Mouse (Mus musculus) midbrain, embryonic 12.5 days (tissue): ENCODE data around the gene Heg1. TPM values are rescaled to one million over a fixed set of nuclear protein-coding genes. Genes with fewer than 3 reads are reported as not detected.

ENCODE experiments used
- ATAC-seq: fragments of 200-750 bp; cut with Nextera tagmentation; 2 replicates; pipeline ENCODE4 v1.8.0; 2017; ENCODE audit warnings: low read depth, moderate TSS enrichment, moderate library complexity; ENCODE audit not compliant: low FRiP score
- H3K27ac ChIP-seq: fragments of 300-500 bp; sonication (generic); replicated peaks from 2 replicates; pipeline ENCODE4 v1.5.1; 2016; ENCODE audit warnings: mild to moderate bottlenecking
- H3K27me3 ChIP-seq: fragments of 300-500 bp; sonication (generic); 2 replicates; pipeline ENCODE4 v1.6.1; 2016; ENCODE audit warnings: mild to moderate bottlenecking
- H3K36me3 ChIP-seq: fragments of 300-500 bp; sonication (generic); 2 replicates; pipeline ENCODE4 v1.6.1; 2016
- H3K4me1 ChIP-seq: fragments of 300-500 bp; sonication (generic); 2 replicates; pipeline ENCODE4 v1.6.1; 2016
- H3K4me2 ChIP-seq: fragments of 300-500 bp; sonication (generic); replicated peaks from 2 replicates; pipeline ENCODE4 v1.6.1; 2016; ENCODE audit warnings: mild to moderate bottlenecking, moderate library complexity
- H3K4me3 ChIP-seq: fragments of 300-500 bp; sonication (generic); 2 replicates; pipeline ENCODE4 v1.5.1; 2016; ENCODE audit warnings: mild to moderate bottlenecking
- H3K9ac ChIP-seq: fragments of 300-500 bp; sonication (generic); replicated peaks from 2 replicates; pipeline ENCODE4 v1.6.1; 2016; ENCODE audit warnings: mild to moderate bottlenecking, moderate library complexity
- H3K9me3 ChIP-seq: fragments of 300-500 bp; sonication (generic); 2 replicates; pipeline ENCODE4 v1.6.1; 2016; ENCODE audit warnings: mild to moderate bottlenecking
- WGBS: fragments of 180-500 bp; shearing (Covaris S2); methylation state at CpG from one replicate; pipeline ENCODE4 v1.1.7; 2016; 5-methylcytosine and 5-hydroxymethylcytosine counted together
- polyA plus RNA-seq: library from polyadenylated mRNA; unstranded; fragments of >200 nt; fragmentation: Nextera tagmentation; extraction: Ambion mirVana; gene quantifications from 2 replicates; pipeline ENCODE4 v1.2.1, GENCODE M21; 2016

Heg1 gene
- polyA plus RNA-seq, 1 experiment from 2014 or later, result 34.1 TPM

DNA sequence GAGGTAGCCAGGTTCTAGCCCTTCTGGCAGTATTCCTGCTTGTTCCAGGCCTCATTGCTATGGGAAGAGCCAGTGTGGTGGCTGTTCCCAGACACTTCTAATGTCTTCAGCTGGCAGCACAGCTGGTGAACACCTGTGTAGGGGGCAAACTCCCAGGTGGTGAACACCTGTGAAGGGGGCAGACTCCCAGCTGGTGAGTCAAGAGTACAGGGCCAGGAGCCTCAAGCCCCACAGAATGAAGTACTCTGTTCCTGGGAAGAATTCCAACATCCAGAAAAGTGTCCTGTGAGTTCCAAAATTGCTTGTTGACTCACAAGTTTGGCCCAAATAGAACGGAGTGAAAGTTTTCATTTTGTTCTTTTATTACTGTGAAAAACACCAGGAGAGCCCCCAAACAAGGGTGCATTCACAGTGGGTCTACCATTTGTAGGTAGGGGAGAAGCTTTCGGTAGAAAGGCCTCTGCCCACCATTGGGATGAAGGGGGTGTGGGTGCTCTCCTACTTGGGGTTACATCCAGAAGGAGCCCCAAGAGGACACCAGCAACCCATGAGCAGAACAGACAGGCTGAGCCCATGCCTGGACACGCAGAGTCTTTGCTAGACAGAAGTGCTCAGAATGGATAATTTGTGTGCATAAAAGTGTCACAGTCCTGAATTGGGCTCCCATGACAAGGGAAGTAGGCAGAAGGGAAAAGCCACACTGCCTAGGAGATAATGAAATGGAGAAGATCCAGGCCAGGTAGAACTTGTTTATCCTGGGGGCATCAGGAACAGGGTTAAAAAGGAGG, 84.5 kb downstream of the Heg1 start:
- Histone ChIP-seq H3K9me3 (no peaks in the 10 kb centered on the region), H3K4me1 (peaks cover 16% of the 10 kb centered on the region), H3K27ac (no peak overlapping the region), H3K36me3 (peaks cover 14% of the 10 kb centered on the region), H3K9ac (no peak overlapping the region), H3K4me2 (no peak overlapping the region), H3K27me3 (no peaks in the 10 kb centered on the region), H3K4me3 (no peak overlapping the region)
- no peak for ATAC-seq
- WGBS, result 92% methylated on average over 3 of the region's 3 CpGs

DNA sequence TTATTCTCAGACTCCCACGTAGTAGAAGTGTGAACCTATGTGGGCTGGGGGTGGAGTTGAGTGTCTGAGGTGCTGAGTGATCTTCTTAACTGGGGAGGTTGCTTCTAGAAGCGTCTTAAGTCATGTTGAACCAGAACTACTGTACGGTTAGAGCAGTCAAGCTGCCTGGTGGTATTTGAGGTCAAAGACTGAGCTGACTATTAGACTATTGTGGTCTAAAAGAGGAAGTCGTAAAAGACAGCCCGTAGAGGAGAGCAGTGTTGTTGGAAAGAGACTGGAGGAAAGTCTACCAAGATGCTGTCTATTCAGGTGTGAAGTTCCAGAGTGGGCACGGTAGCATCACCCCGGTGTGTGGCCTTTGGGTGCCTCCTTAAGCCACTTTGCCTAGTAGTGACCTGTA, 85.7 kb downstream of the Heg1 start:
- ATAC-seq, result no peak
- H3K4me3 ChIP-seq, result no peak overlapping the region
- H3K9me3 ChIP-seq, result no peaks in the 10 kb centered on the region
- 90% methylated on average over 7 of the region's 7 CpGs for WGBS
- no peaks in the 10 kb centered on the region for H3K27me3 ChIP-seq
- peaks cover 5% of the 10 kb centered on the region for H3K4me1 ChIP-seq
- no peak overlapping the region for H3K27ac ChIP-seq
- H3K9ac ChIP-seq, result no peak overlapping the region
- peaks cover 14% of the 10 kb centered on the region for H3K36me3 ChIP-seq
- H3K4me2 ChIP-seq, result no peak overlapping the region

DNA sequence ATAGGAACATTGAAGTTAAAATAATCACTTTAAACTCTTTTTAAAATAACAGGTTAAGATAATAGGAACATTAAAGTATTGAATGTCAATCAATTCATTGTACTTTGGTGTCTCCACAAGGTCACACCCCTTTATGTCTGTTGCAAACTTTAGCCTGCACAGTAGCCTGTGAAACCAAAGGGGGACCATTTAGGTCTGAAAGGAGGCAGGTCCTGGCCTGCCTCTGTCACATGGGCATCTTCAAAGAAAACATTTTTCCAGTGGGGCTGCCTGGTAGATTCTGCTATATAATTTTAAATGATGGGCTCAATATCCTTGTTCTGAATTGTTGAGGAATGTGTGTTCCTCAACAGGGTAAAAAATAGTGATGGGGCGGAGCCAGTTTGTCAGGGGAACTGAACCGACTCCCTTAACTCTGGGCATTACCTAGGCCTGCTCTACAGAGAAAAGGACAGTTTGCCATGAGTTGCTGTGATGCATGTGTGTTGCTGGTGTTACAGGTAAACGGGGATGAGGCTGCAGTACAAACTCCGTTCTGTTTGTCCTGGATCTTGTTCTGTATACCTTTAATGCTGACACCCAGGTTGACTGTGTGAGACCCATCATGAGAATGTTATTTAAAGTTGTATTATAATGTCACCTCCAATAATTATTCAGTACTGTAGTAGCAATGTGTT, 86.7 kb downstream of the Heg1 start:
- WGBS, result 90% methylated on average over 4 of the region's 4 CpGs
- Histone ChIP-seq H3K27ac (no peak overlapping the region), H3K9me3 (no peaks in the 10 kb centered on the region), H3K9ac (no peak overlapping the region), H3K36me3 (peaks cover 14% of the 10 kb centered on the region), H3K4me1 (no peaks in the 10 kb centered on the region), H3K27me3 (no peaks in the 10 kb centered on the region), H3K4me3 (no peak overlapping the region), H3K4me2 (no peak overlapping the region)
- no peak for ATAC-seq

DNA sequence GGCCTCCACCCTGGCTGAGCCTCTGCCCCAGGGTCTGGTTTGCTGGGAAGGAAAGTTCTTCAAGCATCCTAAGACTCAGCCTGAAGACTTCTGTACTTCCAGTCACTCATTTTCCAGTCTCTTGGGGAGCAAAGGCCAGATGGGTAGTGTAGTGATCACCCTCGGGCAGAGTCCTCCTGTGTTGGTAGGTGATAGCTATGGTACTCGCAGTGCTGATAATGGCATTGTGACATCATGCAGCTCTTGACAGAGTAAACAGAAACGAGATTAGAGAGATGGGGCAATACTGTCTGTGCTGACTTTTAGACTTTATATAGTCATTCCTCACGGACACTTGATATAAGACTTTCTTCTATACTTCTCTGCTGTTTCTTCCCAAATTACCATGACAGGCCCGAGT, 88.6 kb downstream of the Heg1 start:
- H3K9ac ChIP-seq, result no peak overlapping the region
- no peak overlapping the region for H3K4me3 ChIP-seq
- 0 out of 2 replicates have a peak, but pooled peaks cover 1% of the 10 kb centered on the region for H3K36me3 ChIP-seq
- no peaks in the 10 kb centered on the region for H3K4me1 ChIP-seq
- ATAC-seq, result no peak
- H3K9me3 ChIP-seq, result no peaks in the 10 kb centered on the region
- H3K4me2 ChIP-seq, result no peak overlapping the region
- no peak overlapping the region for H3K27ac ChIP-seq
- H3K27me3 ChIP-seq, result no peaks in the 10 kb centered on the region
- 87% methylated on average over 5 of the region's 5 CpGs for WGBS

- Histone ChIP-seq H3K27me3 (no peaks in the 10 kb centered on the region), H3K4me1 (no peaks in the 10 kb centered on the region)
- WGBS, result 85% methylated on average over 3 of the region's 3 CpGs
These were observed 90.8 kb downstream of the Heg1 start for GRCm38 (mm10) chr16:33774972-33775371.

GRCm38 (mm10) chr16:33775733-33776335, 91.7 kb downstream of the Heg1 start:
- Histone ChIP-seq H3K27me3 (no peaks in the 10 kb centered on the region), H3K4me2 (no peak overlapping the region), H3K4me3 (no peak overlapping the region), H3K36me3 (no peaks in the 10 kb centered on the region), H3K4me1 (no peaks in the 10 kb centered on the region), H3K9me3 (no peaks in the 10 kb centered on the region), H3K27ac (no peak overlapping the region), H3K9ac (no peak overlapping the region)
- no peak for ATAC-seq
- 97% methylated on average over 1 of the region's 1 CpGs for WGBS

More at GRCm38 (mm10) chr16:33774972-33775371, 90.8 kb downstream of the Heg1 start:
- Histone ChIP-seq H3K36me3 (no peaks in the 10 kb centered on the region), H3K4me3 (no peak overlapping the region), H3K9ac (no peak overlapping the region), H3K4me2 (no peak overlapping the region), H3K27ac (no peak overlapping the region), H3K9me3 (no peaks in the 10 kb centered on the region)
- ATAC-seq, result no peak

GRCm38 (mm10) chr16:33776766-33777529, 92.8 kb downstream of the Heg1 start:
- ATAC-seq, result no peak
- 85% methylated on average over 7 of the region's 7 CpGs for WGBS

DNA sequence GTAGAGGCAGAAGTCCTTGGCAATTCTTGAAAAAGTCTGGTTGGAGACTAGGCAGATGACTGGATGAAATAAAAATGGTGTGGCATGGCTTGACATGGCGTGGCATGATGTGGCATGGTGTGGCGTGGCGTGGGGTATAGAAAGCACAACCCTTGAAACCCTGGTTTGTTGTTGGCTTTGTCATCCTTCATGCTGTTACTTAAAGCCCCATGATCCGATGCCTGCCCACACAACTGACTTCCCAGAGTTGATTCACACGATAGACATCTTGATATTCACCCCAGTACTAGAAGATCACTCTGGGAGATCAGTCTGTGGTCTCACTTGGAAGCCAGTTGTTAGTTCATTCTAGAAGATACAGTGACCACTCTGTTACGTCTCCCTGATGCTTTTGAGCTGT, 93.4 kb downstream of the Heg1 start:
- Histone ChIP-seq H3K4me3 (no peak overlapping the region), H3K27me3 (no peaks in the 10 kb centered on the region), H3K4me2 (no peak overlapping the region), H3K9me3 (no peaks in the 10 kb centered on the region), H3K4me1 (no peaks in the 10 kb centered on the region), H3K36me3 (no peaks in the 10 kb centered on the region), H3K27ac (no peak overlapping the region), H3K9ac (no peak overlapping the region)
- ATAC-seq, result no peak
- 90% methylated on average over 6 of the region's 6 CpGs for WGBS

More at GRCm38 (mm10) chr16:33776766-33777529, 92.8 kb downstream of the Heg1 start:
- no peaks in the 10 kb centered on the region for H3K4me1 ChIP-seq
- no peak overlapping the region for H3K4me2 ChIP-seq
- no peaks in the 10 kb centered on the region for H3K27me3 ChIP-seq
- no peaks in the 10 kb centered on the region for H3K9me3 ChIP-seq
- no peaks in the 10 kb centered on the region for H3K36me3 ChIP-seq
- no peak overlapping the region for H3K27ac ChIP-seq
- no peak overlapping the region for H3K4me3 ChIP-seq
- H3K9ac ChIP-seq, result no peak overlapping the region

GRCm38 (mm10) chr16:33781789-33782728, 97.9 kb downstream of the Heg1 start:
- no peak for ATAC-seq
- 74% methylated on average over 5 of the region's 5 CpGs for WGBS
- Histone ChIP-seq H3K36me3 (no peaks in the 10 kb centered on the region), H3K27me3 (no peaks in the 10 kb centered on the region), H3K4me3 (no peak overlapping the region), H3K4me2 (no peak overlapping the region), H3K9me3 (no peaks in the 10 kb centered on the region), H3K9ac (no peak overlapping the region), H3K27ac (no peak overlapping the region), H3K4me1 (no peaks in the 10 kb centered on the region)

DNA sequence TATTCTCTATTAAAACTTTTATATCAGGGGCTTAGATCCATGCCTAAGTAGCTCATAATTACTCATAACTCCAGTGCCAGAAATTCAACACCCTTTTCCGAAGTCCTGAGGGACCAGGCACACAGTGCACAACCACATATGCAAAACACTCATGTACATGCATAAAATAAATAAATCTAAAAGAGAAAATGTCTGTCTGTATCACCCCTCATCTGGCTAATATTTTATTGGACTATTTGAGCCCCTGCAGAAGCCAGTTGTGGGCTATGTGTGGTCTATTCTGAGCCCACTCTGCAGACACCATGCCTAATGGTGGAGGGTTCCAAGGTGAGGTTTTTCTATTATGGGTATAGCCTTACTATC, 98.5 kb downstream of the Heg1 start:
- no peaks in the 10 kb centered on the region for H3K9me3 ChIP-seq
- H3K9ac ChIP-seq, result no peak overlapping the region
- no peak overlapping the region for H3K4me3 ChIP-seq
- no peak overlapping the region for H3K4me2 ChIP-seq
- H3K4me1 ChIP-seq, result no peaks in the 10 kb centered on the region
- H3K27me3 ChIP-seq, result no peaks in the 10 kb centered on the region
- H3K36me3 ChIP-seq, result no peaks in the 10 kb centered on the region
- WGBS, result 100% methylated on average over 1 of the region's 1 CpGs
- ATAC-seq, result no peak
- H3K27ac ChIP-seq, result no peak overlapping the region

DNA sequence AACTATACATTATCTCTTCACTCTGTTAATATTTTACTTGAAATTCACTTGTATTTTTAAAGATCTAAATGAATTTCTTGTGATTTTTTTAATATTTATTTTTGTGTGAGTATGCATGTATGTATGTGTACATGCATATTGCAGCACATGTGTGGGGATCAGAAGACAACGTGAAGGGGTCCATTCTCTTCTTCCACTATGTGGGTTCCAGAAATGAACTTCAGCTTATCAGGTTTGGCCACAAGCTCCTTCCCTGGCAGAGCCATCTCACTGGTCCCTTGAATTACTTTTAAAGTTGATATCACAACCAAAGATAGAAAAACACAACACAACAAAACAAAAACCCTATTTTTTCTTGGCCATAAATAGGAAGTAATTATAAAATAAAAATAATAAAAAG, 100.4 kb downstream of the Heg1 start:
- H3K4me3 ChIP-seq, result no peak overlapping the region
- no peaks in the 10 kb centered on the region for H3K27me3 ChIP-seq
- no peaks in the 10 kb centered on the region for H3K4me1 ChIP-seq
- H3K4me2 ChIP-seq, result no peak overlapping the region
- no peaks in the 10 kb centered on the region for H3K36me3 ChIP-seq
- 96% methylated on average over 1 of the region's 1 CpGs for whole genome bisulfite sequencing
- no peak for ATAC-seq
- no peak overlapping the region for H3K9ac ChIP-seq
- no peaks in the 10 kb centered on the region for H3K9me3 ChIP-seq
- no peak overlapping the region for H3K27ac ChIP-seq
